Mouse (Mus musculus): Measurements from ENCODE around the gene Gm49711.

DNA sequence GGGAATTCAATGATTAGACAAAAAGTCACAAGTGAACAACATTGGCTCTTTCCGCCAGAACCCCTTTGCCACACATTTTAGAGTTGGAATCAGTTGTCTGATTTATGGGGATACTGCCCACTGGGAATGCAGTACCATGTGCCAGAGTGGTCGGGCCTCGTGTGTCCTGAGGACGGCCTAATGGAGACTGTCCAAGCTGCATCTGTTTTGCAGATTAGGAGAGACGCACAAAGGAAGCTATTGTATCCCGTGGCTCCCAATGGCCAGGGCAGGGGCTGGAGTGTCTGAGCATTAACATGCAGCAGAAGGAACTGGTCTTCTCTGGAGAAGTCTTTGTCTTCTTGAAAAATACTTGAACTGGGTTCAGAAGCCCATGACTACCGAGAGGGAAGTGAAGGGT, 142.5 kb downstream of the Gm49711 start:
- TF ChIP-seq POLR2A (IDR thresholded peaks at IDR 0.05; ENCODE audit: insufficient read depth, low read length): no peak
- TF ChIP-seq EP300 (IDR thresholded peaks at IDR 0.05; ENCODE audit: insufficient read depth, low read depth, low read length): no peak
- no peak for TF ChIP-seq CTCF (IDR thresholded peaks at IDR 0.05; ENCODE audit: low read depth, low read length)
